ENCODE assay signal across 17 mouse cellular contexts in genomic region chr15:79127101-79127500, GRCm38 (mm10). TPM values are rescaled to one million over a fixed set of nuclear protein-coding genes. Genes with fewer than 3 reads are reported as not detected.
A peak's percentile ranks its signal among the peaks of the same experiment; 100 is the strongest.
DNase-seq lines count a peak whose midpoint lies in the region; ATAC-seq and TF ChIP-seq lines count a peak whose summit lies in the region.
"Had no signal": no experiment of that assay in that cellular context is flagged by ENCODE, and none has a peak within 500 bp of the region (broad histone marks: within the 10 kb centered on the region; RNA-seq: fewer than 3 reads in every experiment).

No protein-coding gene starts in this region.

- no peak for TF ChIP-seq CTCF in midbrain, postnatal 0 days (IDR thresholded peaks at IDR 0.05)
- TF ChIP-seq CTCF in E14TG2a.4 (conservative IDR thresholded peaks at IDR 0.05; ENCODE audit: low read length): no peak

- H3K9ac ChIP-seq in heart, embryonic 11.5 days (ENCODE audit: low read depth, low read length): no peak overlapping the region
- no peak overlapping the region for H3K9ac ChIP-seq in midbrain, embryonic 11.5 days (ENCODE audit: low read length)
- no peak overlapping the region for H3K9ac ChIP-seq in midbrain, postnatal 0 days (replicated peaks; ENCODE audit: low read length, poor library complexity, severe bottlenecking)
- H3K9ac ChIP-seq: embryonic facial prominence, embryonic 12.5 days; forebrain, embryonic 13.5 days; forebrain, embryonic 15.5 days; forebrain, postnatal 0 days had no signal

- H3K4me3 ChIP-seq in heart, embryonic 11.5 days (ENCODE audit: low read depth, low read length): no peak overlapping the region
- H3K4me3 ChIP-seq in midbrain, embryonic 11.5 days (ENCODE audit: low read depth, low read length): no peak overlapping the region
- H3K4me3 ChIP-seq in midbrain, postnatal 0 days (ENCODE audit: low read depth, low read length): no peak overlapping the region
- peak overlapping the region; percentile 56 for H3K4me3 ChIP-seq in E14TG2a.4 (replicated peaks; ENCODE audit: low read length)
- H3K4me3 ChIP-seq: embryonic facial prominence, embryonic 10.5 days; embryonic facial prominence, embryonic 12.5 days; forebrain, embryonic 13.5 days; forebrain, embryonic 15.5 days had no signal

- no peak overlapping the region for H3K27ac ChIP-seq in heart, embryonic 11.5 days (ENCODE audit: low read depth, low read length)
- no peak overlapping the region for H3K27ac ChIP-seq in midbrain, embryonic 11.5 days (ENCODE audit: low read depth, low read length)
- H3K27ac ChIP-seq in midbrain, postnatal 0 days (ENCODE audit: low read depth, low read length): no peak overlapping the region
- H3K27ac ChIP-seq: embryonic facial prominence, embryonic 10.5 days; embryonic facial prominence, embryonic 12.5 days; forebrain, embryonic 13.5 days; forebrain, embryonic 15.5 days had no signal

- peaks cover 81% of the 10 kb centered on the region for H3K36me3 ChIP-seq in heart, embryonic 11.5 days (ENCODE audit: control insufficient read depth, insufficient read depth, low read length)
- peaks cover 14% of the 10 kb centered on the region for H3K36me3 ChIP-seq in midbrain, embryonic 11.5 days (ENCODE audit: control insufficient read depth, insufficient read depth, low read length)
- peaks cover 79% of the 10 kb centered on the region for H3K36me3 ChIP-seq in midbrain, postnatal 0 days (ENCODE audit: insufficient read depth, low read length)
- H3K36me3 ChIP-seq in E14TG2a.4 (ENCODE audit: insufficient read depth, low read length): peaks cover 33% of the 10 kb centered on the region

- peak; percentile 92 for DNase-seq in heart, adult 11 months
- DNase-seq in midbrain, embryonic 11.5 days (ENCODE audit: low spot score, missing footprints): peak; percentile 65
- DNase-seq in midbrain, postnatal 0 days (ENCODE audit: low spot score): no peak
- DNase-seq in lung, postnatal 36 days: no peak
- DNase-seq: adrenal gland, adult 8-10 months had no signal

- no peaks in the 10 kb centered on the region for H3K27me3 ChIP-seq in heart, embryonic 11.5 days (ENCODE audit: control insufficient read depth, insufficient read depth, low read length)
- no peaks in the 10 kb centered on the region for H3K27me3 ChIP-seq in midbrain, embryonic 11.5 days (ENCODE audit: control insufficient read depth, insufficient read depth, low read length)
- no peaks in the 10 kb centered on the region for H3K27me3 ChIP-seq in midbrain, postnatal 0 days (ENCODE audit: insufficient read depth, low read length)
- 0 out of 2 replicates have a peak, but pooled peaks cover 11% of the 10 kb centered on the region for H3K27me3 ChIP-seq in E14TG2a.4 (ENCODE audit: insufficient read depth, low read length)
- H3K27me3 ChIP-seq: CH12.LX; embryonic facial prominence, embryonic 12.5 days; forebrain, embryonic 13.5 days; forebrain, embryonic 15.5 days; Patski had no signal

- ATAC-seq in heart, embryonic 11.5 days (replicated peaks; ENCODE audit: insufficient number of reproducible peaks, low FRiP score, low TSS enrichment): no peak
- no peak for ATAC-seq in midbrain, embryonic 11.5 days (ENCODE audit: low FRiP score)
- ATAC-seq in midbrain, postnatal 0 days (ENCODE audit: low FRiP score): no peak
- ATAC-seq: activated CD4-positive, CD25-positive, alpha-beta regulatory T cell, adult 4 months; forebrain, embryonic 13.5 days; forebrain, embryonic 15.5 days; forebrain, postnatal 0 days had no signal

- peaks cover 8% of the 10 kb centered on the region for H3K4me1 ChIP-seq in heart, embryonic 11.5 days (ENCODE audit: control insufficient read depth, insufficient read depth, low read length)
- H3K4me1 ChIP-seq in midbrain, embryonic 11.5 days (ENCODE audit: control insufficient read depth, insufficient read depth, low read length): no peaks in the 10 kb centered on the region
- H3K4me1 ChIP-seq in midbrain, postnatal 0 days (ENCODE audit: insufficient read depth, low read length): no peaks in the 10 kb centered on the region
- peaks cover 69% of the 10 kb centered on the region for H3K4me1 ChIP-seq in E14TG2a.4 (replicated peaks; ENCODE audit: low read depth, low read length)
- H3K4me1 ChIP-seq: embryonic facial prominence, embryonic 10.5 days; embryonic facial prominence, embryonic 12.5 days; forebrain, embryonic 13.5 days; forebrain, embryonic 15.5 days had no signal

- H3K9me3 ChIP-seq in heart, embryonic 11.5 days (replicated peaks; ENCODE audit: control insufficient read depth, low read length): no peaks in the 10 kb centered on the region
- H3K9me3 ChIP-seq in midbrain, embryonic 11.5 days (ENCODE audit: control insufficient read depth, low read length): peaks cover 4% of the 10 kb centered on the region; the same call in 1 of the 2 replicates
- H3K9me3 ChIP-seq in midbrain, postnatal 0 days (ENCODE audit: low read length): no peaks in the 10 kb centered on the region
- H3K9me3 ChIP-seq in E14TG2a.4 (ENCODE audit: low read length): no peaks in the 10 kb centered on the region
- H3K9me3 ChIP-seq: embryonic facial prominence, embryonic 10.5 days; embryonic facial prominence, embryonic 12.5 days; forebrain, embryonic 13.5 days; forebrain, embryonic 15.5 days had no signal

- H3K4me2 ChIP-seq in heart, embryonic 11.5 days: no peak overlapping the region
- H3K4me2 ChIP-seq in midbrain, embryonic 11.5 days: no peak overlapping the region
- H3K4me2 ChIP-seq in midbrain, postnatal 0 days (ENCODE audit: low read depth, low read length, poor library complexity, severe bottlenecking): no peak overlapping the region
- H3K4me2 ChIP-seq: embryonic facial prominence, embryonic 12.5 days; forebrain, embryonic 13.5 days; forebrain, embryonic 15.5 days had no signal

- WGBS in heart, embryonic 11.5 days (ENCODE audit: insufficient replicate concordance): 91% methylated on average over 12 of the region's 12 CpGs
- 91% methylated on average over 12 of the region's 12 CpGs for WGBS in midbrain, embryonic 11.5 days
- WGBS in midbrain, postnatal 0 days: 96% methylated on average over 12 of the region's 12 CpGs

RNA-seq across cellular contexts. Expression of gene Polr2f, which starts 13.7 kb away (rescaled TPM):
- 284 and 297 TPM in 2 replicates for polyA plus RNA-seq in heart, embryonic 11.5 days (2014; fragmentation: Nextera tagmentation; extraction: Ambion mirVana)
- 354 and 362 TPM in 2 replicates for polyA plus RNA-seq in midbrain, embryonic 11.5 days (2014; fragmentation: Nextera tagmentation; extraction: Ambion mirVana)
- 59.7 and 67.5 TPM in 2 replicates for total RNA-seq in midbrain, postnatal 0 days (2014; rRNA removed)
- 341 and 344 TPM in 2 replicates for polyA plus RNA-seq in midbrain, postnatal 0 days (2015; fragmentation: Nextera tagmentation; extraction: Ambion mirVana)

RNA-seq across cellular contexts. Expression of gene 1700088E04Rik, which starts 14.0 kb away (rescaled TPM):
- 7.1 and 8.2 TPM in 2 replicates for polyA plus RNA-seq in heart, embryonic 11.5 days (2014; fragmentation: Nextera tagmentation; extraction: Ambion mirVana)
- polyA plus RNA-seq in midbrain, embryonic 11.5 days (2014; fragmentation: Nextera tagmentation; extraction: Ambion mirVana): 9.5 and 10.2 TPM in 2 replicates
- 9.5 and 11.7 TPM in 2 replicates for total RNA-seq in midbrain, postnatal 0 days (2014; rRNA removed)
- 15.9 and 21.6 TPM in 2 replicates for polyA plus RNA-seq in midbrain, postnatal 0 days (2015; fragmentation: Nextera tagmentation; extraction: Ambion mirVana)

RNA-seq across cellular contexts. Expression of gene Micall1, which starts 18.4 kb away (rescaled TPM):
- polyA plus RNA-seq in heart, embryonic 11.5 days (2014; fragmentation: Nextera tagmentation; extraction: Ambion mirVana): 11.9 and 13.6 TPM in 2 replicates
- polyA plus RNA-seq in midbrain, embryonic 11.5 days (2014; fragmentation: Nextera tagmentation; extraction: Ambion mirVana): 5.2 and 5.4 TPM in 2 replicates
- 33.4 and 35.5 TPM in 2 replicates for total RNA-seq in midbrain, postnatal 0 days (2014; rRNA removed)
- 8.9 and 10.3 TPM in 2 replicates for polyA plus RNA-seq in midbrain, postnatal 0 days (2015; fragmentation: Nextera tagmentation; extraction: Ambion mirVana)

RNA-seq across cellular contexts. Expression of gene Sox10, which starts 37.9 kb away (rescaled TPM):
- 1.1 and 1.3 TPM in 2 replicates for polyA plus RNA-seq in heart, embryonic 11.5 days (2014; fragmentation: Nextera tagmentation; extraction: Ambion mirVana)
- 0.64 and 0.95 TPM in 2 replicates for polyA plus RNA-seq in midbrain, embryonic 11.5 days (2014; fragmentation: Nextera tagmentation; extraction: Ambion mirVana)
- total RNA-seq in midbrain, postnatal 0 days (2014; rRNA removed): 19.2 and 21.1 TPM in 2 replicates
- 6.8 and 8.9 TPM in 2 replicates for polyA plus RNA-seq in midbrain, postnatal 0 days (2015; fragmentation: Nextera tagmentation; extraction: Ambion mirVana)
- polyA plus RNA-seq: activated CD4-positive, CD25-positive, alpha-beta regulatory T cell, adult 4 months; CD4-positive, CD25-positive, alpha-beta regulatory T cell, adult 4 months; G1E; Patski had no signal

RNA-seq across cellular contexts. Expression of gene Eif3l, which starts 52.1 kb away (rescaled TPM):
- 166 and 189 TPM in 2 replicates for polyA plus RNA-seq in heart, embryonic 11.5 days (2014; fragmentation: Nextera tagmentation; extraction: Ambion mirVana)
- 242 and 251 TPM in 2 replicates for polyA plus RNA-seq in midbrain, embryonic 11.5 days (2014; fragmentation: Nextera tagmentation; extraction: Ambion mirVana)
- 197 and 205 TPM in 2 replicates for total RNA-seq in midbrain, postnatal 0 days (2014; rRNA removed)
- 160 and 168 TPM in 2 replicates for polyA plus RNA-seq in midbrain, postnatal 0 days (2015; fragmentation: Nextera tagmentation; extraction: Ambion mirVana)

Comparison
In these comparisons a context has a peak if more than half of its experiments do, and no peak if none do; other contexts are left out.
1. DNase-seq: peak in heart, adult 11 months (single experiment) and midbrain, embryonic 11.5 days (single experiment); none in midbrain, postnatal 0 days (single experiment) and lung, postnatal 36 days (single experiment).